Mouse (Mus musculus): ENCODE measurements around the gene Atxn10.
"Not testable (repeated sequence)": the region's sequence is repeated elsewhere in the genome, so short reads cannot be mapped to it uniquely, and the experiment has no call there.

The Atxn10 gene

DNA sequence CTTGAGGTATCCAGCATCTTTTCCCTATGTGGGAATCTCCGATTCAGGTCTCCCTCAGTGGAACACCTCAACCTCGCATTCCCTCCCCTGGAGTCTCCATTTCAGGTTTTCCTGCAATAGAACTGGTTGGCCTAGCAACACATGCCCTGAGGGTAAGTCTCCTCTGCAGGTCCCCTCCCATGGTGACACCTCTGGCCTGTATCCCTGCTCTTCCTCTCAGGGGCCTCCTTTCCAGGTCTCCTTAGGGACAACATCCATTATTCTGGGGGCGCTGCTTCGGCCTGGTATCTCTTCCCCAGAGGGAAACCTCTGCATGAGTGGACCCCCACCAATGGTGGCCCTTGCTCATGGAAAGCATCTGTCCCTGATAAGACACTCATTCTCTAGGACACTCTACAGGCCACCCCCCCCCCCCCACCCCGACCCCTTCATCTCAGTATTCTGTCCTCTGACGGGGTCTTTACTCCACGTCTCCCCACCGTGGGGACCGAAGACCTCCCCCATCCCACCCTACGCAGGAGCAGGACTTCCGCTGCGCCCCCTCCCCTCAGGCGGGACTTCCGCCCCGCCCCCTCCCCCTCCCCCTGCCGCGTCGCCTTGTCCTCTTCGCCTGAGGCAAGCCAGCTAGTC lies at the start of gene Atxn10:
Atxn10 (plus strand) TSS at position 575 of the 630 bp plus-strand sequence.
- no peak for DNase-seq

DNA sequence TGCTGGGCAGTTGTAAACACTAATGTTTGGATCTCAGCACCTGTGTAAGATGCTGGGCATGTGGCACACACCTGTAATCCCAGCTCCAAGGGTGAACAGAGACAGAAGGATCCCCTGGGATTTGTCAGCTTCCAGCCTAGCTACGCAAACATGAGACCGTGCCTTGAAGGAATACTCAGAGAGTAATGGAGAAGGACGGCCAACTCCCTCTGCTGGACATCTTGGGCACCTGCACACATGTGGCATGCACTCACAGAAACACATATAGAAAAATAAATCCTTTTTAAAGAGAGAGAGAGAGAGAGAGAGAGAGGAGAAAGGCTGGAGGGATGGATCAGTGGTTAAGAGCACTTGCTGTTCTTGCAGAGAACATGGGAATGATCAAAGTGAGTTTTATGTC lies 41.4 kb upstream of the Atxn10 start:
- no peak for DNase-seq

DNA sequence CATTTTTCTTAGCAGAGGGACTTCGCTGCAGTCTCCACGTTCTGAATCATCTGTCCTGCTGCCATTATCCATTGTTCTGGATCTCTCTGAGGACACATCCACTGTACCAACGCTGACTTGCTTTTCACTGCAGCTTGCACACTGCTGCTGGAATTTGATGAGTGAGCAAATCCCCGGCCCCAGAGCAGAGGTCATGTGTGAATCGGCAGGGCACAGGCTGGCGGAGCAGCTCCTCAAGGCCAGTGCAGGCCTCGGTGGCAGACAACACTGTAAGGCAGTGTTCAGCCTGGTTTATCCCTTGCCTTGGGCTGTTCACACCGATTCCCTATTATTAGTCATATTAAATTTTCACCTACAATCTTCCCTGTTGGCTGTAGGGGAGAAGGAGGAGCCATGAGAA lies 40.5 kb upstream of the Atxn10 start:
- DNase-seq = peak; percentile 46

DNA sequence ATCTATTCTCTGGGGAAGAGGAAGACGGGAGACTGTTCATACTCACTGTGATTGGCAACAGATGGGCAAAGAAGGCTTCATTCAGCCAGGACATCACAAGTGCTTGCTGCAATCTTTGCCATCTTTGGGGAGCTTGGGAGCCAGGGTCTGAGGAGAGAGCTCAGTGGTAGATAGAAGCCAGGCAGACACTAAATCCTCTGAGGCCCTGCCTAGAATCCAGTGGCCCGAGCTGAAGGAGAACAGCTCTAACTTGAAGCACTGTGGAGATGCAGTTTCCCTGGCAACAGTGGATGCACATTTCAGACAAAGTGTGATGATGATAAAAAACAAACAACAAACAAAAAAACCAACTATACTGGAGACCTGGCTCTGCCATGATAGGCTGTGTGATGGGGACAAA lies 40.1 kb upstream of the Atxn10 start:
- no peak for DNase-seq

DNA sequence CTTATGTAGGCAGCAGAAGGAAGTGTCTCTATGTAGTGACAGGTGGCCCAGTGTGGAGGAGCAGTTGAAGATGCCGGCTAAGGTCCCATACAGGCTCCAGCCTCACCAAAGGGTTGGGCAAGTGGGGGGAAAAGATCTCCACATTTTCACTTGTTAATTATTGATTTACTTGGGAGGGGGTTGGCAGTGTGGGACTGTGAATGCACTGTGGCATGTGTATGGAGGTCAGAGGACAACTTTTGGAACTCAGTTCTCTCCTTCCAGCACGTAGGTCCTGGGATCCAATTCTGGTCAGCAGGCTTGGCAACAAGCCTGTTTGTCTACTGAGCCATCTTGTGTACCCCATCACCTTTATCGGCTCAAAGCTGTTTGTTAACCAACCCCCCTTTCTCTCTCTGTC lies 39.5 kb upstream of the Atxn10 start:
- peak; percentile 18 for DNase-seq

DNA sequence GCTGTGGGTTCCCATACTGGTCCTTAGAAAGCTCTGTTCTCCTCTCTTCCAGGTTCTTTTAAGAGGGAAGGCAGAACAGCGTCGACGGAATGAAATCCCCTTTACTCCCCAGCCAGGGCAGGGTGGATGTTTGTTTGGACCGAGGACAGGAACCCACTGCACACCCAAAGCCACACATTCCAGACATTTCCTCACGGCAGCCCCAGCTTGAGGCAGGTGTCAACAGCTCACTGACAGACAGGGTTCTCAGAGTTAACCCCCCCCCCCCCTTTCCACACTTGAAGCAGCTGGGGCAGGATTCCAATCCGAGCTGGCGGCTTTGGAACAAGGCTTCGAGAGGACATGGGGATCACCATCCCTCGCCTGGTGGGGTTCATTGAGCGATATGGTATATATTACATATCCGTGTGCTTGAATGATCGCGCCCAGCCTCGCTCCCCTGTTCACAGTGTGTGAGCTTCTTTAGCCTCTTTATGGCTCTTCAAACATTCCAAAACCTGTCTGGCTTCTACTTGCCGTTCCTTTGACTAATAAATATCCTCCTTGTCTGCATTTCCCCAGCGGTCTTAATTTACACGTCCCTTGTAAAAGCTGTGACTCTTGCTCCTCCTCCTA lies 37.8 kb upstream of the Atxn10 start:
- no peak for DNase-seq

DNA sequence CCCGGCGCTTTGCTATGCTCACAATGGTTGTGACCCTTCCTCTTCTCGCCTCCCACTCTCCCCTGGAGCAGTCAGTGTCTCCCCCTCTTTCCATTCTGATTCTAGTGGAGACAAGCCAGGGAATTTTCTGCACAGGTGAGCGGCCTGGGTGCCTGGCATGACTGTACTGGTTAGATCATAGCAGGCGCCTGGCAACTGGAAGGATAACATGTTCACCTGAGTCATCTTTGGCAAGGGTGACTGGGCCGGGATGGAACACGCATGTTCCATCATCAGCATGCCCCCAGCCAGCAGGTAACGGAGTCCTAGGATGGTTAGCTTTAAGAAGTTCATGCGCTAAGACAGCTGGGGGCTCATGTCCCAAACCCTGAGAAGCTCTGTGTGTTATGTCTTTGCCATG lies 37.1 kb upstream of the Atxn10 start:
- no peak for DNase-seq

DNA sequence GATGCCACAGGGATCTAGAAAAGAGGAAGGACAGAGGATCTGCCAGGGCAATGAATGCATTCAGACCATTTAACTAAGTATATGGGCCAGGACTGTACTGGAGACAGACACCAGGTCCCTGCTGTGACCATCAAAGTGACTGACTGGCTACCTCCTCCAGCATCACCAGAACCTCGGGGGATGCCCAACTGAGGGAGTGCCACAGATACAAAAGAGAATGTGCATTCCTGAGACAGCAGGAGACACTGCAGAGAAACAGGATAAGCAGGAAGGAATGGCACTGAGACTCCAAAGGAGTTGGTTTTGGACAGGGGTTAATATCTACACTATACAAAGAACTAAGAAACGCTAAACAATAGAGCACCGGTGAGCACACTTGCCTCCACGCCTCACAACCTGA lies 32.8 kb upstream of the Atxn10 start:
- no peak for DNase-seq

DNA sequence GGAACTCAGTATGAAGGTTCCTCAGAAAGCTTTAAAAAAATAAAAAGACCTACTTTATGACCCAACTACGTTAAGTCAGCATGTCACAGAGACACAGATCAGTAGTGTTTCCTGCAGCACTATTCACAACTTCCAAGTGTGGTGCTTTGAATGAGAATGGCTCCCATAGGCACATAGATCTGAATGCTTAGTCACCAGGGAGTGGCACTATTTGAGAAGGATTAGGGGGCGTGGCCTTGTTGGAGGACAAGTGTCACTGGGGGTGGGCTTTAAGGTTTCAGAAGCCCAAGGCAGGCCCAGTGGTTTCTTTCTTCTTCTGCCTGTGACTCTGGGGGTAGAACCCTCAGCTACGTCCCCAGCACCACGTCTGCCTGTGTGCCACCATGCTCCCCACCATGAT lies 32.1 kb upstream of the Atxn10 start:
- DNase-seq = no peak

DNA sequence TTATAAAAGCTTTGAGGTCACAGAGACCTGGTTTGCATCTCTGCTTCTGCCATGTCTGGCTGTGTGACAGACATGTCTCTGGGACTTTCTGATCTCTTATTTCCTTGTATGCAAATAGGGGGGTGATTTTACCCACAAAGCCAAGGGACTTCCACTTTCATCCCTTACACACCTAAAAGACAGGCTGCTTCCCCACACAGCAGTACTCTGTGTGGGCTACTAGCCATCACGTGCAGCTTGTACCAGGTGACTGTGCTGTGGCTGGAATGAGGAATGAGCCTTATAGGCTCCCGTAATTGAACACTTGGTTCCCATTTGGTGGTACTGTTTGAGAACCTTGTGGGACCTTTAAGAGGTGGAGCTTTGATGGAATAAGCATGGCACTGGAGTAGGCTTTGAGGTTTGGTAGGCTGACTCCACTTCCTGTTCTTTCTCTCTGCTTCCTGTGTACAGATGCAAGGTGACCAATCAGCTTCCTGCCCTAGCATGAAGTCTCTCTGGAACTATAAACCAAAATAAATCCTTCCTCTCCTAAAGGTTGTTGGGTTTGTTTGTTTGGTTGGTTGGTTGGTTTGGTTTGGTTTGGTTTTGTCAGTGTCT lies 28.9 kb upstream of the Atxn10 start:
- no peak for DNase-seq

DNA sequence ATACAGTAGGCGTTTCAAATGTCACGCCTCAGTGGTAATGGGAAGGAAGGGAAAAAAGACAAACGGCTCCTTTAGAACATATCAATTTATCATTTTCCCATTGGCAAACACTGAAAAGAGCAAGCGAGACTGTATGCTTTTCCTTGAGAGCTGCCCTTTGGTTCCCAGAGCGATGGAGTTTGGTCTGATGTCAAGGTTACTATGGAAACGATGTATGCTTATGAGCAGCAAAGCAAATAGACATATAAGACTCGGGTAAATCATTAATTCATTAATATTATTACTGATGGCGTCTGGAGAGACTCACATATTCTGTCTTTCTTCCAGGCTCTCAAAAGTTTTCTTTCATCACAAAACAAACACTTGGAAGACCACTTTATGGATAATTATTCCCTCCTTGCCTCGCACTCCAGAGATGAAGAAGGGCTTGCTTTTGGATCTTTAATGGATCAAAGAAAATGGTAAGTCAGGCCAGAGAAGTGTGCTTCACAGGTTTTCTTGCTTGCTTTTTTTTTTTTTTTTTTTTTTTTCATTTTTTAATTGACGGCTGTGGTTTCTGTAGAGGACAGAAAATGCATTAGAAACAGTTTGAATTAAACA lies 24.9 kb upstream of the Atxn10 start:
- no peak for DNase-seq

DNA sequence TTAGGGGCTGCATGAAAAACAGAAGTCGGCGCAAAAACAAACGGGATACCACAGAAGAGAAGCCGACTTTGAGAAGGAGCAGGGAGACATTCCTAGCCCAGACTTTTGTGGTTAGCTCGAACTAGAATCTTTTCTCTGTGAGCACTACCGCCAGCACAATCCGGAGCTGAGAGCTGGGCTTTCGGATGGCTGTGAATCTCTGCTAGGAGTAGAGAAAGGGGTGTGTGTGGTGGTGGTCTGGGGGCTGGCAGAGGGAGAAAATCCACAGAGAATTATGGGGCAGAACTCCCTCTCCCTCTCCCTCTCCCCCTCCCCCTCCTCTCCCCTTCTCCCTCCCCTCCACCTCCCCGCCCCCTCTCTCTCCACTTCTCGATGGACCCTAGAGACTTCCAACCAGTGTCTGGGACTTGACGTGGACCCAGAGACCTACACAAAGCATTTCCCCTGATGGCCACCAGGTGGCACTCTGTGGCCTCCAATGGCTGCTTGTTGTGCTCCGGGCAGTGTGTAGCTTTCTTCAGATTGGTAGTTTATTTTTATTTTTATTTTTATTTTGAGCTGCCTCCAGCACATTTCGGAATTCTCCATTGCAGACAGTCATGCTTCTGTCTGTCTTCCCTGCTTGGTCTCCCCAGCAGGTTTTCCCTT lies 20.5 kb upstream of the Atxn10 start:
- DNase-seq = peak; percentile 81

DNA sequence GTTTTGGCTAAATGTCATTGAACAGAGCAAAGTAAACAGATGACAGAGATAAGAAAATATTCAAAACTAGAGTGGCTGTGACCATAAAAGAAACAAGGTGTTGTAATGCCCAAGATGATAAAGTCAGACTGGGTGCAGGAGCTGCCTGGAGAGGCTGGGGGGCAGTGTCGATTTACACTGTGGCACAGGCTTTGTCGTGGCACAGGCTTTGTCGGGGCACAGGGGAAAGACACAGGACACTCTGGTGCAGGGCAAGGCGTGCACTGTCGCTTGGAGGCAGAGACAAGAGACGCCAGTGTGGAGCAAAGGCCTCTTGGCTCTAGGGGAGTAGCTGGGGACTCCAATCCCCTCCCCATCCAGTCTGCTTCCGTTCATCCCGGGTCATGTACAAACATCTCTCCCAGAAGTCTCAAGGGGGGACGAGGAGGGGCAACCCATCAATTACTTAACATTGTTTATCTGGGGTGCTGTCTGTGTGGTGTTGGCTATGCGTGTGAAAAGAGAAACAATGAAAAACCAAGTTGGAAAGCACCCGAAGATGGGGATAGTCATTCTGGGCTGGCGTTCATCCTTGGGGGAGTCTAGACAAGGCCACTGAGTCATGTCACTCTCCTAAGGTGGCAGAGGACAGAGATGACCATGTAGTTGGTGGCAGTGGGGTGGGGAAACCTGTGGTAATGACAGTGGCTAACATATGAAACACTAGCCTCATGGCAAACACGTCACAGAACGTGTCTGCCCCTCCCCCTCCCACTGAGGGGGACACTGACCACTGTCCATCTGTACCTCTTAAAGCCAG lies 19.5 kb upstream of the Atxn10 start:
- no peak for DNase-seq

DNA sequence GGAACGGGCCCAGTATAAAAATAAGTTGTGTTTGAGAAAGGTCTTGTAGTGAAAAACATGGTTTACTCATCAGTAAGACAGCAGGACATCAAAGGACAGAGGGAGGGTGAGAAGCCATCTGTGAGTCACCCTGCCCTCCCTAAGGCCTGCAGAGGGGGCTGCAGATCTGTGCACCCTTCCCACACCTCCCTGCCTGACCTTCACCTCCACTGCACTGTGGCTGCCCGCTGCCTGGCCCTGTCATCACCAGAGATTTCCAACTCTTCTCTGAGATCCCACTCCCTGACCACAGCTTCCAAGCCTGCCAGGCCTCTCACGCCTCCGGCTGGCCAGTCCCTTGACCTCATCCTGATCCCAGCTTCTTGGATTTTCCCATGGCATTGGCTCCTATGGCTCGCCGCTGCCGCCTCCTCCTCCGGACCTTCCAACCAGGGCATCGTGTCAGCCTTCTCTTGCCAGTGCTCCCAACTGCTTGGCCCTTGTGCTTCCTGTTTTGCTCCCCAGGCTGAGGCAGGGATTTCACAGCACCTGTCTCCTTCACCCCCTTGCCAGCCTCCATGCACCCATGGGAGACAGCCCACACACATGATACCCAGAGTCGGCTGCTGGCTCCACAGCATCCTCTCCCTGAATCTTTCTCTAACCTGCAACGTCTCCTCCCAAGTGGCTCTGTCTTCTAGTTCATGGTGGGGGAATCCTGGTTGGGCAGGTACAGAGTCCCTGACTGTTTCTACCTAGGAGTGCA lies 15.9 kb upstream of the Atxn10 start:
- DNase-seq = no peak

DNA sequence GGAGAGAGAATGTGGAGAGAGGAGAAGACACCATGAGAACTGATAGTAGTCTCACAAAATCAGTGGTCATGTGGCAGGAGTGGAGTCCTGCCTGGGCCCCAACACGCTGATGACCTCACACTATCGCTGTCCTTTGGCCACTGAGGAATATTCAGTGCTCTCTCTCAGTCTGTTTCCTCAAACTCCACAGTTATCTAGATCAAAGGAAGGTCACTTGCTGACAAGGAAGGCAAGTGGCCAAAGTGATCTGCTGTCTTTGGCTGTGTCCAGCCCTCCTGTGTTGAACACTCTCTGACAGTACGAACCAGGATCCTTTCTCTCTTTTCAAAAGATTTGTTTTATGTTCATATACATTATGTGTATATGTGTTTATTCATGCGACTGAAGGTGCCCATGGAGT lies 12.8 kb upstream of the Atxn10 start:
- no peak for DNase-seq

DNA sequence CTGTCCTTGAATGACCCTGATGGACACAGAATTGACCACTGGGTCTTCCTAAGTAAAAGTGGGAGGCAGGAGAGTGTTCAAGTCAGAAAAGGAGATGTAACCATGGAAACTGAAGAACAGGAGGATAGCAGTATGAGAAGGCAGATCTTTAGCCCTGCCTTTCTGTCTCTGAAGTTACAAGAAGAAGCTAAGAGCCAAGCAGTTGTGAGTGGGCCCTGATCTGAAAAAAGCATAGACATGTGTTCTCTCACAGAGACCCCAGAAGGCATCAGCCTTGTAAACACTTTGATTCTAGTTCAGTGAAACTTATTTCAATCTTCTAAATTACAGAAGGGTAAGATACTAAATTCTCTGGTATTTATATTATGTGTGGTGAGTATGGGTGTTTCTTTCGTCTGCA lies 11.6 kb upstream of the Atxn10 start:
- DNase-seq = no peak

DNA sequence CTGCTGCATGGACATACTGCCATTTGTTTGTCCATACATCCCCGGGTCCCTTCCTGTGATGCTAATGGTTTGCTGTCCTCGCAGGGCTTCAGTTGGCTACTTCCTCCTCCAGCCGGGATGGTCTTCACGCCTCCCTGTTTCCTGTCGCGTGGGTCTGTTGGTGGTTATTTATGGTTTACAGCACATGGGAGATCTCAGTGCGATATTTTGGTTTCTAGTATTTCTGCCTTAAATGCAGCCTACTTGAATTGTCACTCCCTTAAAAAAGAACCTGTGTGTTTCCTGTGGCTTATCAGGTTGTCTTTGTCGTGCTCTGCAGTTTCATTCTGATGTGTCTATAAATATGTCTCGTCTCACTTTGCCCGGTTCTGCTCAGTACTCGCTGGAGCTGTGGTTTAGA lies 8.2 kb upstream of the Atxn10 start:
- DNase-seq = no peak

DNA sequence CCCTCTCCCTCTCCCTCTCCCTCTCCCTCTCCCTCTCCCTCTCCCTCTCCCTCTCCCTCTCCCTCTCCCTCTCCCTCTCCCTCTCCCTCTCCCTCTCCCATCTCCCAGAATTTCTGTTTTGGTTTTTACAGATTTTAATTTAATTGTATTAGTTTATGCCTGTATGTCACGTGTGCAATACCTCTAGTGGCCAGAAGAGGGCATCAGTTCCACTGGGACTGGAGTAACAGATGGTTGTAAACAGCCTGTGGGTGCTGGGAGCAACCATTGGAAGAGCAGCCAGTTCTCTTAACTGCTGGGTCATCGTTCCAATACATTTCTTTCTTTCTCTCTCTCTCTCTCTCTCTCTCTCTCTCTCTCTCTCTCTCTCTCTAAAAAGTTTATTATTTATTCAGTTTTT lies 7.6 kb upstream of the Atxn10 start:
- DNase-seq = peak; percentile 13

DNA sequence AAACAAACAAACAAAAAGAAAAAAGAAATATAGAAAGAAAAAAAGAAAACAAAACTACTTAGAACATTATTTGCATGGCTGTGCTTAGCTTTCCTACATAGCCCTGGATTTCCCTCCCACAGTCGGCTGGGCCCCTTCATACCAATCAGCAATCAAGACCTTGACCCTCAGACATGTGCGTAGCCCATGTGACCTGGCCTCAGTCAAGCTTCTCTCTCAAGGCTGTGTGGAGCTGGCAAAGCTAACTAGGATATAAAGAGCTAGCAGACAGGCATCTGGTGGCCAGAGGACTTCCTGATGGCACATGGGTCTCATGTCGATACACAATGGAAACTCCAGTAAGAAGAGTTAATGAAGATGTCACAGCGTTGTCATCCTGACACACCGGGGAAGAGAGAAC lies 6.9 kb upstream of the Atxn10 start:
- DNase-seq = no peak

DNA sequence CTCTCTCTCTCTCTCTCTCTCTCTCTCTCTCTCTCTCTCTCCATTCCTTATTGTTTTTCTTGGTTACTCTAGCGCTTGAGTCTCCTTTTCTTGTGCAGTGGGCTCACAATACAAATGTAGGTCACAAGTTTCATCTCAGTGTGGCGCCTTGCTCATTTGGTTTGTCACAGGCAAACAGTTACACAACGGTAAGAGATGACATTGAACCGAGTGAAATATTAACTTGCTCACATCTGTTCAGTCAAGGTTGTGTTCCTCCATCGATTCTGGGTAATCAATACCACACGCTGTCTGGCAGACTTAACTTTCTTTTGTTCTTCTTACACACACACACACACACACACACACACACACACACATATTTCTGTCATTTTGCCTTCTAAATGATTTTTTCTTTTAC lies 6.0 kb upstream of the Atxn10 start:
- DNase-seq = no peak

DNA sequence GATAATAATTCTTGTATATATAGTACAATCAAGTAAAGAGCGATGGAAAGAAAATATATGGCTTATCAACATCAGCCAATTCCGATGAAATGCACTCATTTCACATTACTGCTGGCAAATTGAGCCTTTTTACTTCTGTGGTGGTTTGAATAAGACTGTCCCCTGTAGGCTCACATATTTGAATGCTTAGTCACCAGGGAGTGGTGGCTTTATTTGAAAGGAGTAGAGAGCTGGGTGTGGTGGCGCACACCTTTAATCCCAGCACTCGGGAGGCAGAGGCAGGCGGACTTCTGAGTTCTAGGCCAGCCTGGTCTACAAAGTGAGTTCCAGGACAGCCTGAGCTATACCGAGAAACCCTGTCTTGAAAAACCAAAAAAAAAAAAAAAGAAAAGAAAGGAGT lies 2.5 kb upstream of the Atxn10 start:
- DNase-seq = not testable (repeated sequence)

DNA sequence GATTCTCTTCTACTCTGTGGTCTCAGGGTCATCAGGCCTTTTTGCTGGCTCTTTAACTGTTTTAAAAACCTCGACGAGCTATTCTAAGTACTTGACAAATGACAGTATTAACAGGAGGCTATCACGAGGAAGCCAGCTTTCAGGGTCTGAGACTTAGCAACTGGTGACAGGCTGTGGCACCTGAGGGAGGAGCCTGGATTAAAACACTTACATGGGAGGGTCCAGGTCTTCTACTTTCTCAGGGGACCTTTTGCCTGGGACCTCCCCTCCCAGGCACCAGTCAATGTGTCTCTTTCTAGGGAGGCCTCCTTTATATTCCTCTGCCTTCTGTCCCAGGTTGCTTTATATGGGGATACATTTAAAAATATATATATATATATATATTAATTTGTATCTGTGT lies 1.8 kb upstream of the Atxn10 start:
- no peak for DNase-seq

Data from kidney, adult 18-20 months (tissue).